In the genomic region with DNA sequence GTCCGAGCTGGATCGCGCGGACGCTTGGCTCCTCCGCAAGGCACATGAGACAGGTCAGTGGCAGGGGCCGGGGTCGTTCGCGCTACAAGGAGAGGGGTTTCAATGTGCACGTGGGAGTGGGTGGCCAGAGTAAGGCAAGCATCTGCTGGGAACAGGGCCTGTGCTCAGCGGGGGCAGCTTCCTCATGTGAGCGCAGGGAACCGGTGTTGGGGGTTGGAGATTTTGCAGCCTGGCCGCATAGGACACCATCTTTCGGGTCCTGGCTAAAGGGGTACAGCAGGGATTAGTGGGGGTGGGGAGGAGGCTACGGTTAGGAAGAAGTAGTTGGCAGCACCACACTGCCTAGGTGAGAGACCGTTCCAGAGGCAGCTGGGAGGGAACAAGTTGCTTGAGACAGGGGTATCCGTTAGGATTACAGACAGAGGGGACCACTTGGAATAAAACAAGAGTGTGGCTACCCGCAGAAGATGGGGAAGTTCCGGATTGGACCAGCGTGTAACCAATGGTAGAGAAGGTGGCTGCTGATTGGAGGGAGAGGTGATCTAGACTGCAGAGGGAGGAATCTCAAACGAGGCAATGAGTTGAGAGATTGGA, we compare ENCODE assay signal across 8 mouse cellular contexts. TPM values are rescaled to one million over a fixed set of nuclear protein-coding genes. Genes with fewer than 3 reads are reported as not detected.
DNase-seq lines count a peak whose midpoint lies in the region; ATAC-seq and TF ChIP-seq lines count a peak whose summit lies in the region.

No protein-coding gene starts in this region.

- H3K79me3 ChIP-seq in C2C12 (ENCODE audit: low read depth) = no peaks in the 10 kb centered on the region

- no peaks in the 10 kb centered on the region for H3K9me3 ChIP-seq in heart, embryonic 11.5 days (replicated peaks; ENCODE audit: control insufficient read depth, low read length)
- H3K9me3 ChIP-seq in kidney, embryonic 15.5 days (replicated peaks) = no peaks in the 10 kb centered on the region
- no peaks in the 10 kb centered on the region for H3K9me3 ChIP-seq in limb, embryonic 15.5 days
- no peaks in the 10 kb centered on the region for H3K9me3 ChIP-seq in midbrain, postnatal 0 days (ENCODE audit: low read length)

- under 1% methylated on average over 23 of the region's 23 CpGs for WGBS in heart, embryonic 11.5 days (ENCODE audit: insufficient replicate concordance)
- WGBS in kidney, embryonic 15.5 days = under 1% methylated on average over 23 of the region's 23 CpGs
- WGBS in limb, embryonic 15.5 days = under 1% methylated on average over 23 of the region's 23 CpGs
- WGBS in midbrain, postnatal 0 days = under 1% methylated on average over 23 of the region's 23 CpGs

- H3K79me2 ChIP-seq in C2C12 (ENCODE audit: control insufficient read depth, insufficient read depth) = no peaks in the 10 kb centered on the region

- H3K4me1 ChIP-seq in heart, embryonic 11.5 days (ENCODE audit: control insufficient read depth, insufficient read depth, low read length) = peaks cover 3% of the 10 kb centered on the region
- peaks cover 14% of the 10 kb centered on the region for H3K4me1 ChIP-seq in kidney, embryonic 15.5 days
- peaks cover 10% of the 10 kb centered on the region for H3K4me1 ChIP-seq in limb, embryonic 15.5 days
- H3K4me1 ChIP-seq in midbrain, postnatal 0 days (ENCODE audit: insufficient read depth, low read length) = peaks cover 5% of the 10 kb centered on the region; the same call in 1 of the 2 replicates

- TF ChIP-seq CTCF in C2C12 (IDR thresholded peaks at IDR 0.05; ENCODE audit: control insufficient read depth, insufficient read depth, insufficient read length) = no peak
- no peak for TF ChIP-seq CTCF in midbrain, postnatal 0 days (IDR thresholded peaks at IDR 0.05)

- ATAC-seq in heart, embryonic 11.5 days (replicated peaks; ENCODE audit: insufficient number of reproducible peaks, low FRiP score, low TSS enrichment) = peak; percentile 33
- ATAC-seq in kidney, embryonic 15.5 days (replicated peaks; ENCODE audit: low FRiP score) = peak; percentile 72
- ATAC-seq in limb, embryonic 15.5 days (ENCODE audit: insufficient number of reproducible peaks, low FRiP score, low TSS enrichment, low read depth) = peak; percentile 46
- peak; percentile 74 for ATAC-seq in midbrain, postnatal 0 days (ENCODE audit: low FRiP score)

- H3K4me3 ChIP-seq in C2C12 (ENCODE audit: insufficient read depth, poor library complexity, severe bottlenecking) = peak overlapping the region; percentile 46
- peak overlapping the region; percentile 78 for H3K4me3 ChIP-seq in heart, embryonic 11.5 days (ENCODE audit: low read depth, low read length)
- H3K4me3 ChIP-seq in kidney, embryonic 15.5 days (replicated peaks) = peak overlapping the region; percentile 84
- peak overlapping the region; percentile 65 for H3K4me3 ChIP-seq in limb, embryonic 15.5 days
- H3K4me3 ChIP-seq in midbrain, postnatal 0 days (ENCODE audit: low read depth, low read length) = peak overlapping the region; percentile 85

- H3K36me3 ChIP-seq in C2C12 (ENCODE audit: control insufficient read depth, insufficient read depth) = no peaks in the 10 kb centered on the region
- H3K36me3 ChIP-seq in heart, embryonic 11.5 days (ENCODE audit: control insufficient read depth, insufficient read depth, low read length) = no peaks in the 10 kb centered on the region
- H3K36me3 ChIP-seq in kidney, embryonic 15.5 days = no peaks in the 10 kb centered on the region
- 0 out of 2 replicates have a peak, but pooled peaks cover 3% of the 10 kb centered on the region for H3K36me3 ChIP-seq in limb, embryonic 15.5 days
- H3K36me3 ChIP-seq in midbrain, postnatal 0 days (ENCODE audit: insufficient read depth, low read length) = peaks cover 3% of the 10 kb centered on the region; the same call in 1 of the 2 replicates

- peak overlapping the region; percentile 59 for H3ac ChIP-seq in C2C12 (ENCODE audit: control insufficient read depth, insufficient read length, low read depth)

- DNase-seq in ZHBTc4 (ENCODE audit: low read depth, low spot score) = peak; percentile 83
- DNase-seq in embryo, embryonic 9.5 days (ENCODE audit: extremely low spot score) = peak; percentile 71
- peak; percentile 85 for DNase-seq in midbrain, postnatal 0 days (ENCODE audit: low spot score)
- no peak for DNase-seq in urinary bladder, postnatal 10 days (ENCODE audit: low spot score)

- peak overlapping the region; percentile 52 for H3K27ac ChIP-seq in heart, embryonic 11.5 days (ENCODE audit: low read depth, low read length)
- H3K27ac ChIP-seq in kidney, embryonic 15.5 days = peak overlapping the region; percentile 45
- peak overlapping the region; percentile 58 for H3K27ac ChIP-seq in limb, embryonic 15.5 days
- peak overlapping the region; percentile 81 for H3K27ac ChIP-seq in midbrain, postnatal 0 days (ENCODE audit: low read depth, low read length)

- H3K27me3 ChIP-seq in C2C12 (ENCODE audit: control insufficient read depth, insufficient read depth, insufficient read length) = no peaks in the 10 kb centered on the region
- H3K27me3 ChIP-seq in heart, embryonic 11.5 days (ENCODE audit: control insufficient read depth, insufficient read depth, low read length) = no peaks in the 10 kb centered on the region
- no peaks in the 10 kb centered on the region for H3K27me3 ChIP-seq in kidney, embryonic 15.5 days
- no peaks in the 10 kb centered on the region for H3K27me3 ChIP-seq in limb, embryonic 15.5 days
- no peaks in the 10 kb centered on the region for H3K27me3 ChIP-seq in midbrain, postnatal 0 days (ENCODE audit: insufficient read depth, low read length)

- H3K4me2 ChIP-seq in heart, embryonic 11.5 days = peak overlapping the region; percentile 92
- peak overlapping the region; percentile 93 for H3K4me2 ChIP-seq in kidney, embryonic 15.5 days
- peak overlapping the region; percentile 95 for H3K4me2 ChIP-seq in limb, embryonic 15.5 days
- H3K4me2 ChIP-seq in midbrain, postnatal 0 days (ENCODE audit: low read depth, low read length, poor library complexity, severe bottlenecking) = peak overlapping the region; percentile 80

- peak overlapping the region; percentile 77 for H3K9ac ChIP-seq in heart, embryonic 11.5 days (ENCODE audit: low read depth, low read length)
- H3K9ac ChIP-seq in kidney, embryonic 15.5 days = peak overlapping the region; percentile 62
- peak overlapping the region; percentile 62 for H3K9ac ChIP-seq in limb, embryonic 15.5 days
- peak overlapping the region; percentile 82 for H3K9ac ChIP-seq in midbrain, postnatal 0 days (replicated peaks; ENCODE audit: low read length, poor library complexity, severe bottlenecking)

TF ChIP-seq in C2C12, 6 proteins besides CTCF, POLR2A, EP300 and RAD21:
- TF ChIP-seq MYOD1 (IDR thresholded peaks at IDR 0.05; ENCODE audit: control insufficient read depth, insufficient read length, low read depth) = no peak
- no peak for TF ChIP-seq CEBPB (IDR thresholded peaks at IDR 0.05; ENCODE audit: low read depth)
- no peak for TF ChIP-seq FOSL1 (IDR thresholded peaks at IDR 0.05; ENCODE audit: insufficient read depth, low read length, poor library complexity, severe bottlenecking)
- TF ChIP-seq MAX (IDR thresholded peaks at IDR 0.05) = no peak
- TF ChIP-seq USF1 (IDR thresholded peaks at IDR 0.05; ENCODE audit: low read depth) = no peak
- no peak for TF ChIP-seq MYOG (IDR thresholded peaks at IDR 0.05; ENCODE audit: control insufficient read depth, extremely low read depth, insufficient read length)

RNA-seq across cellular contexts. Expression of gene Tmem160, which starts 0.6 kb away (rescaled TPM):
- 81.7 TPM for polyA plus RNA-seq in C2C12 (2012; fragmentation: generic; extraction: Trizol)
- 69.4 and 78.6 TPM in 2 replicates for polyA plus RNA-seq in heart, embryonic 11.5 days (2014; fragmentation: Nextera tagmentation; extraction: Ambion mirVana)
- polyA plus RNA-seq in kidney, embryonic 15.5 days (2015; fragmentation: Nextera tagmentation; extraction: Ambion mirVana) = 51.0 and 55.9 TPM in 2 replicates
- polyA plus RNA-seq in limb, embryonic 15.5 days (2015; fragmentation: Nextera tagmentation; extraction: Ambion mirVana) = 36.6 and 39.2 TPM in 2 replicates
- total RNA-seq in midbrain, postnatal 0 days (2014; rRNA removed) = 43.1 and 55.6 TPM in 2 replicates
- polyA plus RNA-seq in midbrain, postnatal 0 days (2015; fragmentation: Nextera tagmentation; extraction: Ambion mirVana) = 105 and 108 TPM in 2 replicates

RNA-seq across cellular contexts. Expression of gene Npas1, which starts 24.3 kb away (rescaled TPM):
- polyA plus RNA-seq in C2C12 (2012; fragmentation: generic; extraction: Trizol) = 0.18 TPM
- 0.23 TPM in 1 of 2 replicates, not detected in the other for polyA plus RNA-seq in heart, embryonic 11.5 days (2014; fragmentation: Nextera tagmentation; extraction: Ambion mirVana)
- 0.38 and 0.51 TPM in 2 replicates for polyA plus RNA-seq in kidney, embryonic 15.5 days (2015; fragmentation: Nextera tagmentation; extraction: Ambion mirVana)
- 0.20 and 0.22 TPM in 2 replicates for polyA plus RNA-seq in limb, embryonic 15.5 days (2015; fragmentation: Nextera tagmentation; extraction: Ambion mirVana)
- total RNA-seq in midbrain, postnatal 0 days (2014; rRNA removed) = 9.4 and 11.1 TPM in 2 replicates
- 9.5 and 12.3 TPM in 2 replicates for polyA plus RNA-seq in midbrain, postnatal 0 days (2015; fragmentation: Nextera tagmentation; extraction: Ambion mirVana)

RNA-seq across cellular contexts. Expression of gene Zc3h4, which starts 52.5 kb away (rescaled TPM):
- 29.8 TPM for polyA plus RNA-seq in C2C12 (2012; fragmentation: generic; extraction: Trizol)
- 9.4 and 12.8 TPM in 2 replicates for polyA plus RNA-seq in heart, embryonic 11.5 days (2014; fragmentation: Nextera tagmentation; extraction: Ambion mirVana)
- 15.5 and 17.1 TPM in 2 replicates for polyA plus RNA-seq in kidney, embryonic 15.5 days (2015; fragmentation: Nextera tagmentation; extraction: Ambion mirVana)
- polyA plus RNA-seq in limb, embryonic 15.5 days (2015; fragmentation: Nextera tagmentation; extraction: Ambion mirVana) = 12.3 and 14.1 TPM in 2 replicates
- 38.4 and 41.1 TPM in 2 replicates for total RNA-seq in midbrain, postnatal 0 days (2014; rRNA removed)
- polyA plus RNA-seq in midbrain, postnatal 0 days (2015; fragmentation: Nextera tagmentation; extraction: Ambion mirVana) = 9.2 and 9.7 TPM in 2 replicates
